Mouse (Mus musculus): ENCODE results near the gene Cyp8b1. TPM values are rescaled to one million over a fixed set of nuclear protein-coding genes. Genes with fewer than 3 reads are reported as not detected.

The Cyp8b1 gene
- total RNA-seq, 2 experiments from 2014 or later = not detected

Other genes starting within 250 kb of the Cyp8b1 start
- 10 to 100 TPM; 38.7 to 40.7 TPM for gene Sec22c, start 210.8 kb downstream of the Cyp8b1 start, total RNA-seq (2021)
- gene Ss18l2, start 206.0 kb downstream of the Cyp8b1 start, total RNA-seq (2021) = 10 to 100 TPM; 60.1 to 60.6 TPM
- 100 to 1,000 TPM; 145 to 152 TPM for gene Nktr, start 197.1 kb downstream of the Cyp8b1 start, total RNA-seq (2021)
- gene Zfp651, start 157.0 kb downstream of the Cyp8b1 start, total RNA-seq (2021) = 10 to 100 TPM; 87.2 to 91.9 TPM
- gene Klhl40, start 138.7 kb downstream of the Cyp8b1 start, total RNA-seq (2021) = 1 to 10 TPM; 1.3 TPM
- gene Hhatl, start 123.8 kb downstream of the Cyp8b1 start, total RNA-seq (2021) = under 1 TPM in 1 of 2 experiments, not detected in 1; 0.93 TPM
- 1 to 10 TPM; 3.9 to 4.3 TPM for gene Ccdc13, start 76.8 kb downstream of the Cyp8b1 start, total RNA-seq (2021)
- 10 to 100 TPM; 55.9 to 58.7 TPM for gene Higd1a, start 57.9 kb downstream of the Cyp8b1 start, total RNA-seq (2021)
- gene Ackr2, start 17.9 kb downstream of the Cyp8b1 start, total RNA-seq (2021) = 1 to 10 TPM; 1.7 to 4.3 TPM
- 1 to 10 TPM; 3.1 to 3.5 TPM for gene Fam198a, start 34.7 kb upstream of the Cyp8b1 start, total RNA-seq (2021)
- gene Pomgnt2, start 80.8 kb upstream of the Cyp8b1 start, total RNA-seq (2021) = 10 to 100 TPM; 31.5 to 35.8 TPM
- gene Snrk, start 201.0 kb upstream of the Cyp8b1 start, total RNA-seq (2021) = 100 to 1,000 TPM; 109 to 120 TPM

All from left cerebral cortex, postnatal 4 days (tissue).